Mouse (Mus musculus) midbrain, postnatal 0 days (tissue): Measurements from ENCODE around the gene Hcar1. TPM values are rescaled to one million over a fixed set of nuclear protein-coding genes. Genes with fewer than 3 reads are reported as not detected.

Experiments used
- ATAC-seq: fragments of 200-750 bp; cut with Nextera tagmentation; 2 replicates; pipeline ENCODE4 v1.8.0; 2017; ENCODE audit warnings: moderate number of reproducible peaks, mild to moderate bottlenecking, moderate TSS enrichment, moderate library complexity; ENCODE audit not compliant: low FRiP score
- DNase-seq: peaks from one replicate; pipeline ENCODE4 v3.0.0-alpha.2; 2015; ENCODE audit warnings: low spot score
- H3K27ac ChIP-seq: fragments of 300-500 bp; sonication (generic); 2 replicates; pipeline ENCODE4 v1.5.1; 2014; ENCODE audit warnings: low read depth, mild to moderate bottlenecking, low read length, mixed read lengths
- H3K27me3 ChIP-seq: fragments of 300-500 bp; sonication (generic); 2 replicates; pipeline ENCODE4 v1.6.1; 2014; ENCODE audit warnings: low read length, control low read depth, mixed read lengths; ENCODE audit not compliant: insufficient read depth
- H3K36me3 ChIP-seq: fragments of 300-500 bp; sonication (generic); 2 replicates; pipeline ENCODE4 v1.6.1; 2014; ENCODE audit warnings: low read length, control low read depth, mixed read lengths; ENCODE audit not compliant: insufficient read depth
- H3K4me1 ChIP-seq: fragments of 300-500 bp; sonication (generic); 2 replicates; pipeline ENCODE4 v1.6.1; 2014; ENCODE audit warnings: mild to moderate bottlenecking, control low read depth, antibody characterized with exemption, low read length, mixed read lengths; ENCODE audit not compliant: insufficient read depth
- H3K4me2 ChIP-seq: fragments of 300-500 bp; sonication (generic); 2 replicates; pipeline ENCODE4 v1.6.1; 2014; ENCODE audit warnings: low read depth, mild to moderate bottlenecking, low read length, mixed read lengths; ENCODE audit not compliant: poor library complexity, severe bottlenecking
- H3K4me3 ChIP-seq: fragments of 300-500 bp; sonication (generic); 2 replicates; pipeline ENCODE4 v1.5.1; 2014; ENCODE audit warnings: low read depth, mild to moderate bottlenecking, low read length, moderate library complexity
- H3K9ac ChIP-seq: fragments of 300-500 bp; sonication (generic); replicated peaks from 2 replicates; pipeline ENCODE4 v1.6.1; 2014; ENCODE audit warnings: mild to moderate bottlenecking, low read length, moderate library complexity, mixed read lengths; ENCODE audit not compliant: poor library complexity, severe bottlenecking
- H3K9me3 ChIP-seq: fragments of 300-500 bp; sonication (generic); 2 replicates; pipeline ENCODE4 v1.6.1; 2016; ENCODE audit warnings: low read length, control low read depth
- CTCF ChIP-seq: IDR thresholded peaks from 2 replicates; pipeline ENCODE4 v1.5.1; 2016; ENCODE audit warnings: antibody characterized with exemption, mild to moderate bottlenecking
- WGBS: fragments of 180-500 bp; shearing (Covaris S2); extraction: QIAGEN DNeasy Blood & Tissue Kit; methylation state at CpG from one replicate; pipeline ENCODE4 v1.1.7; 2014; 5-methylcytosine and 5-hydroxymethylcytosine counted together
- polyA plus RNA-seq: library from polyadenylated mRNA; unstranded; fragments of >200 nt; fragmentation: Nextera tagmentation; extraction: Ambion mirVana; gene quantifications from 2 replicates; pipeline ENCODE4 v1.2.1, GENCODE M21; 2015
- total RNA-seq: library from RNA; depleted of rRNA; stranded (reverse); fragments of >200 nt; gene quantifications from 2 replicates; pipeline ENCODE4 v1.2.3, GENCODE M21; 2014; rRNA removed

The Hcar1 gene
- 1.1 and 1.9 TPM in 2 replicates for total RNA-seq
- 0.64 and 0.71 TPM in 2 replicates for polyA plus RNA-seq

GRCm38 (mm10) chr5:123879928-123880327, at the start of gene Hcar1:
TSS of gene Hcar1 (minus strand) at chr5:123880020.
- H3K4me2 ChIP-seq = no peak within 1 kb of the TSS
- DNase-seq = no peak
- WGBS = 67% methylated on average over 12 of the region's 12 CpGs
- no peak within 1 kb of the TSS for H3K9ac ChIP-seq
- H3K27me3 ChIP-seq = no peaks in the 10 kb centered on the region
- no peak for ATAC-seq
- TF ChIP-seq CTCF = no peak
- no peak within 1 kb of the TSS for H3K27ac ChIP-seq
- H3K4me1 ChIP-seq = no peaks in the 10 kb centered on the region
- H3K36me3 ChIP-seq = no peaks in the 10 kb centered on the region
- no peaks in the 10 kb centered on the region for H3K9me3 ChIP-seq
- H3K4me3 ChIP-seq = no peak within 1 kb of the TSS

- H3K9me3 ChIP-seq = no peaks in the 10 kb centered on the region
- H3K4me1 ChIP-seq = 0 out of 2 replicates have a peak, but pooled peaks cover 2% of the 10 kb centered on the region
- no peak within 1 kb of the TSS for H3K27ac ChIP-seq
- no peak within 1 kb of the TSS for H3K4me3 ChIP-seq
- 96% methylated on average over 9 of the region's 9 CpGs for WGBS
- no peak for TF ChIP-seq CTCF
- no peak within 1 kb of the TSS for H3K4me2 ChIP-seq
- H3K27me3 ChIP-seq = no peaks in the 10 kb centered on the region
- peaks cover 46% of the 10 kb centered on the region for H3K36me3 ChIP-seq
- DNase-seq = no peak
- H3K9ac ChIP-seq = no peak within 1 kb of the TSS
- ATAC-seq = no peak
These were observed 47.3 kb upstream of the Hcar1 start, which contains the start of gene Gm43518 for GRCm38 (mm10) chr5:123927118-123927517. TSS of gene Gm43518 (plus strand) at chr5:123927418.

DNA sequence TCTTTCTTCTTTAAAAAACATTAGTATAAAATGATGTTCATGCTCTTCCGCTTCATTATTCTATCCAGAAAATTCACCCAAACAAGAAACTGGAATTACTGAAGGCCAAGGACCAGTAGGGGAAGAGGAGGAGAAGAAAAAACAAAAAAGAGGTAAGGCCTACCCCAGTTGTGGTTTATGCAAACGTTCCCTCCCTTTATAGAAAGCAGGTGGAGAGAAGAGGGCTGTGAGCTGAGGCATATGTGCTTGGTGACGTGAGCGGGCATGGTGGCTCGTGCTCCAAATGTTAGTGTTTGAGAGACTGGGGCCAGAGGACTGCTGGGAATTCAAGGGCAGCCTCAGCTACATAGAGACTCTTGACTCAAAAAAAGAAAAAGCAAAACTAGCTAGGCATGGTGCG, 42.3 kb upstream of the Hcar1 start:
- Histone ChIP-seq H3K9me3 (no peaks in the 10 kb centered on the region), H3K4me3 (no peak overlapping the region), H3K27ac (no peak overlapping the region), H3K36me3 (peaks cover 68% of the 10 kb centered on the region), H3K27me3 (no peaks in the 10 kb centered on the region), H3K4me1 (no peaks in the 10 kb centered on the region), H3K9ac (no peak overlapping the region), H3K4me2 (no peak overlapping the region)
- WGBS = 92% methylated on average over 6 of the region's 6 CpGs
- ATAC-seq (no peak), DNase-seq (no peak)
- no peak for TF ChIP-seq CTCF

GRCm38 (mm10) chr5:123914852-123915251, 35.0 kb upstream of the Hcar1 start:
- Histone ChIP-seq H3K4me3 (no peak overlapping the region), H3K27me3 (no peaks in the 10 kb centered on the region), H3K36me3 (peaks cover 35% of the 10 kb centered on the region), H3K9me3 (no peaks in the 10 kb centered on the region), H3K4me1 (no peaks in the 10 kb centered on the region), H3K4me2 (no peak overlapping the region), H3K27ac (no peak overlapping the region), H3K9ac (no peak overlapping the region)
- no peak for DNase-seq
- ATAC-seq = no peak
- 92% methylated on average over 3 of the region's 3 CpGs for WGBS
- TF ChIP-seq CTCF = no peak

- 7% methylated on average over 10 of the region's 10 CpGs for WGBS
- no peak for TF ChIP-seq CTCF
- DNase-seq = no peak
- Histone ChIP-seq H3K9me3 (no peaks in the 10 kb centered on the region), H3K4me3 (peak overlapping the region; percentile 94), H3K27ac (peak overlapping the region; percentile 71), H3K27me3 (no peaks in the 10 kb centered on the region), H3K36me3 (peaks cover 10% of the 10 kb centered on the region), H3K4me1 (peaks cover 11% of the 10 kb centered on the region; the same call in 1 of the 2 replicates), H3K9ac (peak overlapping the region; percentile 96), H3K4me2 (peak overlapping the region; percentile 93)
- ATAC-seq = no peak; the same call in 1 of the 2 replicates
These were observed 27.8 kb upstream of the Hcar1 start for GRCm38 (mm10) chr5:123907631-123907977.

GRCm38 (mm10) chr5:123906976-123907630, 27.3 kb upstream of the Hcar1 start, which contains the start of gene Denr:
TSS of gene Denr (plus strand) at chr5:123907175.
- H3K27me3 ChIP-seq = no peaks in the 10 kb centered on the region
- H3K4me3 ChIP-seq = peak within 1 kb of the TSS; percentile 94
- ATAC-seq = peak; percentile 95
- H3K27ac ChIP-seq = peak within 1 kb of the TSS; percentile 71
- peak within 1 kb of the TSS; percentile 96 for H3K9ac ChIP-seq
- peak; percentile 97 for TF ChIP-seq CTCF
- H3K36me3 ChIP-seq = peaks cover 10% of the 10 kb centered on the region
- peak; percentile 97 for DNase-seq
- H3K9me3 ChIP-seq = no peaks in the 10 kb centered on the region
- H3K4me1 ChIP-seq = peaks cover 11% of the 10 kb centered on the region; the same call in 1 of the 2 replicates
- WGBS = under 1% methylated on average over 57 of the region's 61 CpGs
- H3K4me2 ChIP-seq = peak within 1 kb of the TSS; percentile 93
